Mouse (Mus musculus) hindbrain, postnatal 0 days (tissue): ENCODE results near the gene Trip11. TPM values are rescaled to one million over a fixed set of nuclear protein-coding genes. Genes with fewer than 3 reads are reported as not detected.

ENCODE experiments used
- ATAC-seq: fragments of 200-750 bp; cut with Nextera tagmentation; 2 replicates; pipeline ENCODE4 v1.8.0; 2017; ENCODE audit warnings: mild to moderate bottlenecking, moderate TSS enrichment, moderate library complexity
- DNase-seq: peaks from one replicate; pipeline ENCODE4 v3.0.0-alpha.2; 2015; ENCODE audit warnings: low spot score
- H3K27ac ChIP-seq: fragments of 300-500 bp; sonication (generic); 2 replicates; pipeline ENCODE4 v1.5.1; 2014; ENCODE audit warnings: mild to moderate bottlenecking
- H3K27me3 ChIP-seq: fragments of 300-500 bp; sonication (generic); 2 replicates; pipeline ENCODE4 v1.6.1; 2014; ENCODE audit warnings: low read length, mixed read lengths; ENCODE audit not compliant: insufficient read depth
- H3K36me3 ChIP-seq: fragments of 300-500 bp; sonication (generic); 2 replicates; pipeline ENCODE4 v1.6.1; 2014; ENCODE audit warnings: low read length, mixed read lengths; ENCODE audit not compliant: insufficient read depth
- H3K4me1 ChIP-seq: fragments of 300-500 bp; sonication (generic); 2 replicates; pipeline ENCODE4 v1.6.1; 2014; ENCODE audit warnings: antibody characterized with exemption, low read length, mixed read lengths; ENCODE audit not compliant: insufficient read depth
- H3K4me2 ChIP-seq: fragments of 300-500 bp; sonication (generic); 2 replicates; pipeline ENCODE4 v1.6.1; 2014; ENCODE audit warnings: low read depth, mild to moderate bottlenecking, low read length, moderate library complexity, mixed read lengths
- H3K4me3 ChIP-seq: fragments of 300-500 bp; sonication (generic); 2 replicates; pipeline ENCODE4 v1.5.1; 2014; ENCODE audit warnings: low read length
- H3K9ac ChIP-seq: fragments of 300-500 bp; sonication (generic); replicated peaks from 2 replicates; pipeline ENCODE4 v1.6.1; 2014; ENCODE audit warnings: mild to moderate bottlenecking, low read length, moderate library complexity, mixed read lengths
- H3K9me3 ChIP-seq: fragments of 300-500 bp; sonication (generic); 2 replicates; pipeline ENCODE4 v1.6.1; 2016; ENCODE audit warnings: low read length, mixed read lengths
- CTCF ChIP-seq: IDR thresholded peaks from 2 replicates; pipeline ENCODE4 v1.5.1; 2016; ENCODE audit warnings: antibody characterized with exemption, control low read depth, low read depth
- WGBS: fragments of 180-500 bp; shearing (Covaris S2); extraction: QIAGEN DNeasy Blood & Tissue Kit; methylation state at CpG from one replicate; pipeline ENCODE4 v1.1.7; 2014; 5-methylcytosine and 5-hydroxymethylcytosine counted together
- polyA plus RNA-seq: library from polyadenylated mRNA; unstranded; fragments of >200 nt; fragmentation: Nextera tagmentation; extraction: Ambion mirVana; gene quantifications from 2 replicates; pipeline ENCODE4 v1.2.1, GENCODE M21; 2015
- total RNA-seq: library from RNA; depleted of rRNA; stranded (reverse); fragments of >200 nt; gene quantifications from 2 replicates; pipeline ENCODE4 v1.2.3, GENCODE M21; 2014

The Trip11 gene
- total and polyA plus RNA-seq, 2 experiments from 2014 or later: 11.1 to 30.9 TPM

DNA sequence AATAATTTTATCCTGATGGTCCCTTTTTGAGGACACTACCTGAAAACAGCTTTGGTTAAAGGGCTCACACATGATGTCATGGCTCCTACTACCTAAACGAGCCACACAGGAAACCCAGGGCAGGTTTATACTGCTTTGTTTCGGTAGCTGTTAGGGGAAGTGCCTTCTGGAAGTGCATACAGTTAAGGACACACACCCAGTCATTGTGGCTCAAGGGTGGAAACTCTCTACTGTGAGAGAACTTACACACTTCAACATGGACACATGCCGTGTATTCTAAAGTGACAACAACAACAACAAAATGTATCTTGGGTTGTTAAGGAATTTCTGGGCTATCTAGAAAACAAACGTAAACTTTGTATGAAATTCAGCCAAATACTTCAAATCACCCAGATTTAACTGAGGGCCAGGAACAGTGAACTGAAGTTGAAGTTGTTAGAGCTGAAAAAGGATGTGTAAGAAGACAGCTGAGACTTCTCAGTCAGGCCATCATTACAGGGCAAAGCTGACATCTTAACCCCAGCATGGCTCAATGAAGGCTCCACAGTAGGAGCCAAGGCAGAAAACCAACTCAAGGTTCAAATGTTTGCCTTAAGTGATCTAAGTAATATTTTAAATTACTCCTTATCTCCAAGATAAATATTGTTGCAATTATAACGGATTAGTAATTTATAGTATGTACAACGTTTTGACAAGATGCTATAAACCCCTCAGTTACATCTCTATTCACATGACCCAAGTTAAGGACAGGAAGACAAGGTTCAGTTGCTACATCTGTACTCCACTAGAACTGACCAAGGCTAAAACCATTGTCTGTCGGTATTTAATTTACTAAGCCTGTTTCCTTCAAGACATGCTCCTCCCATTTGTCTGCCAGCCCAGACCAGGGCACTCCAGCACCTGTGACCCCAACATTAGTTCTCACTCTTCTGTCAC lies 80.6 kb downstream of the Trip11 start:
- Histone ChIP-seq H3K4me1 (no peaks in the 10 kb centered on the region), H3K9ac (no peak overlapping the region), H3K27ac (no peak overlapping the region), H3K9me3 (no peaks in the 10 kb centered on the region), H3K36me3 (peaks cover 6% of the 10 kb centered on the region; the same call in 1 of the 2 replicates), H3K27me3 (no peaks in the 10 kb centered on the region), H3K4me2 (no peak overlapping the region), H3K4me3 (no peak overlapping the region)
- no peak for DNase-seq
- 89% methylated on average over 7 of the region's 7 CpGs for WGBS
- no peak for ATAC-seq
- no peak for TF ChIP-seq CTCF

DNA sequence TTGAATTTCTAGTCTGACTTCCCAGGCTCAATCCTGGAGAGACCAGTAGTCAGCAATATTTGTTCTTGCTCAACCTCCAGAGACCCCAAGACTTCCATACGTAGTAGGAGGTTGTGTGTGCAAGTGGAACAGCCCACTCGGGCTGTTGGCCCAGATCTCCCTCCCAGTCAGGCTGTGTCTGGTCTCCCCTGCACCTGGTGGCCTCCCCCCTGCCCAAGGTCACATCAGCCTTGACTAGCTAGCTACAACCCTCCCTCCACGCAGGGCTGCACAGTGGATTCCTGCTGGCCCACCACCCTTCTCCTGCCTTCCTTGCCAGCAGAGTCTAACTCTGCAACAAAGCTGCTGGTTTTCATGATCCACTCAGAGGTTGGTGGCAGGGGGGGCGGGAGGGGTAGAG lies 81.8 kb downstream of the Trip11 start:
- Histone ChIP-seq H3K27ac (no peak overlapping the region), H3K9me3 (no peaks in the 10 kb centered on the region), H3K4me3 (no peak overlapping the region), H3K9ac (no peak overlapping the region), H3K4me2 (no peak overlapping the region), H3K4me1 (no peaks in the 10 kb centered on the region), H3K27me3 (no peaks in the 10 kb centered on the region), H3K36me3 (peaks cover 4% of the 10 kb centered on the region; the same call in 1 of the 2 replicates)
- ATAC-seq (no peak), DNase-seq (no peak)
- 68% methylated on average over 4 of the region's 4 CpGs for WGBS
- no peak for TF ChIP-seq CTCF

- Histone ChIP-seq H3K27me3 (no peaks in the 10 kb centered on the region), H3K9ac (no peak overlapping the region), H3K4me1 (peaks cover 7% of the 10 kb centered on the region), H3K4me2 (no peak overlapping the region), H3K27ac (no peak overlapping the region), H3K36me3 (no peaks in the 10 kb centered on the region), H3K9me3 (no peaks in the 10 kb centered on the region), H3K4me3 (no peak overlapping the region)
- TF ChIP-seq CTCF: no peak
- DNase-seq (no peak), ATAC-seq (no peak)
- 92% methylated on average over 4 of the region's 4 CpGs for WGBS
Measured at GRCm38 (mm10) chr12:101823161-101823560, 89.9 kb downstream of the Trip11 start.

DNA sequence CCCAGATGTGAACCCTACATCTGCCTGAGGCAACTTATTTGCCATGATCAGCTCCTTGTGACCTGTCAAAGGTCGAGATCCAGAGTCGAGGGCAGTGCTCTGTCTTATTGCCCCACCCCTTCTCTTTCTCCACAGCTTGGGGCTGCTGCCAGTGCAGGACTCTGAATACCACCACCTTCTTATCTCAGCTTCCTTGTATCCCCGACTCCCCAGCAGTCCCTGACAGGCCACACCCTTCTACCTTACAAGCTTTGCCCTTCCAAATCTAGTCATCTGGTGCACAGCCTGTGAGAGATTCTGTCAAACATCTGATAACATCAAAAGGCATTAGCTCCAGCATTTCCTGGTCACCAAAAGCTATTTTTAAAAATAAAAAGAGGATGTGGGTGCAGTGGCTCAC lies 91.5 kb downstream of the Trip11 start:
- no peak for TF ChIP-seq CTCF
- no peak for ATAC-seq
- Histone ChIP-seq H3K9me3 (no peaks in the 10 kb centered on the region), H3K27me3 (no peaks in the 10 kb centered on the region), H3K4me2 (no peak overlapping the region), H3K27ac (no peak overlapping the region), H3K36me3 (no peaks in the 10 kb centered on the region), H3K4me1 (peaks cover 7% of the 10 kb centered on the region), H3K9ac (no peak overlapping the region), H3K4me3 (no peak overlapping the region)
- no peak for DNase-seq
- whole genome bisulfite sequencing: 42% methylated on average over 3 of the region's 3 CpGs

- 42% methylated on average over 9 of the region's 9 CpGs for WGBS
- Histone ChIP-seq H3K27ac (no peak overlapping the region), H3K9me3 (no peaks in the 10 kb centered on the region), H3K27me3 (no peaks in the 10 kb centered on the region), H3K36me3 (no peaks in the 10 kb centered on the region), H3K4me2 (peak overlapping the region; percentile 74), H3K9ac (no peak overlapping the region), H3K4me3 (peak overlapping the region; percentile 45; the same call in 1 of the 2 replicates), H3K4me1 (peaks cover 7% of the 10 kb centered on the region)
- DNase-seq (no peak), ATAC-seq (no peak)
- TF ChIP-seq CTCF: no peak
Measured at GRCm38 (mm10) chr12:101819570-101819969, 93.5 kb downstream of the Trip11 start.

- ATAC-seq: peak; percentile 66
- peak within 1 kb of the TSS; percentile 45 for H3K4me3 ChIP-seq
- peaks cover 7% of the 10 kb centered on the region for H3K4me1 ChIP-seq
- no peaks in the 10 kb centered on the region for H3K9me3 ChIP-seq
- no peak within 1 kb of the TSS for H3K27ac ChIP-seq
- DNase-seq: peak; percentile 49
- WGBS: 1% methylated on average over 46 of the region's 46 CpGs
- H3K9ac ChIP-seq: peak within 1 kb of the TSS; percentile 36
- peak within 1 kb of the TSS; percentile 74 for H3K4me2 ChIP-seq
- H3K27me3 ChIP-seq: no peaks in the 10 kb centered on the region
- TF ChIP-seq CTCF: no peak
- no peaks in the 10 kb centered on the region for H3K36me3 ChIP-seq
Measured at GRCm38 (mm10) chr12:101818608-101819370, 94.3 kb downstream of the Trip11 start, which contains the start of gene Fbln5. Gene Fbln5 (minus strand): TSS chr12:101819055.
